ENCODE assay signal across 27 mouse cellular contexts in genomic region chr1:23955539-23955938, GRCm38 (mm10).
"Had no signal": no experiment of that assay in that cellular context is flagged by ENCODE, and none has a peak within 500 bp of the region (broad histone marks: within the 10 kb centered on the region; RNA-seq: fewer than 3 reads in every experiment).

No protein-coding gene starts in this region.

- H3K4me3 ChIP-seq: gastrocnemius, adult 2 months; heart, embryonic 13.5 days; heart, embryonic 15.5 days; hindbrain, embryonic 13.5 days; hindbrain, embryonic 15.5 days; kidney, embryonic 15.5 days; limb, embryonic 12.5 days; liver, embryonic 13.5 days had no signal

- H3K27ac ChIP-seq: gastrocnemius, adult 2 months; heart, embryonic 13.5 days; heart, embryonic 15.5 days; hindbrain, embryonic 13.5 days; hindbrain, embryonic 15.5 days; hindbrain, postnatal 0 days; kidney, embryonic 15.5 days; kidney, postnatal 0 days; limb, embryonic 12.5 days; liver, embryonic 13.5 days had no signal

- DNase-seq: gastrocnemius, adult 2 months; gastrocnemius, postnatal 10 days; gastrocnemius, postnatal 25 days; heart, adult 18-20 months; heart, postnatal 14 days; heart, postnatal 36 days; kidney, adult 11 months; kidney, adult 2 months; kidney, adult 9 months; kidney, postnatal 14 days; kidney, postnatal 36 days; layer of hippocampus, adult 9-11 months; layer of hippocampus, postnatal 36 days; left cerebral cortex, postnatal 4 days; liver; liver, embryonic 13.5 days had no signal

- H3K9me3 ChIP-seq: heart, embryonic 13.5 days; heart, embryonic 15.5 days; hindbrain, embryonic 13.5 days; hindbrain, embryonic 15.5 days; kidney, embryonic 15.5 days; limb, embryonic 12.5 days; liver, embryonic 13.5 days had no signal

- H3K4me2 ChIP-seq: heart, embryonic 11.5 days; heart, embryonic 13.5 days; heart, embryonic 15.5 days; hindbrain, embryonic 13.5 days; hindbrain, embryonic 15.5 days; kidney, embryonic 15.5 days; limb, embryonic 12.5 days; liver, embryonic 11.5 days; liver, embryonic 13.5 days had no signal

- H3K27me3 ChIP-seq: heart, embryonic 13.5 days; heart, embryonic 15.5 days; hindbrain, embryonic 13.5 days; hindbrain, embryonic 15.5 days; kidney, embryonic 15.5 days; limb, embryonic 12.5 days; liver, embryonic 13.5 days had no signal

- H3K9ac ChIP-seq: heart, embryonic 13.5 days; heart, embryonic 15.5 days; hindbrain, embryonic 13.5 days; hindbrain, embryonic 15.5 days; kidney, embryonic 15.5 days; limb, embryonic 12.5 days; liver, embryonic 13.5 days had no signal

- ATAC-seq: hindbrain, postnatal 0 days; intestine, embryonic 16.5 days had no signal

- H3K4me1 ChIP-seq: heart, embryonic 13.5 days; heart, embryonic 15.5 days; hindbrain, embryonic 15.5 days had no signal

- H3K36me3 ChIP-seq: heart, embryonic 13.5 days; heart, embryonic 15.5 days; hindbrain, embryonic 13.5 days; hindbrain, embryonic 15.5 days; kidney, embryonic 15.5 days; limb, embryonic 12.5 days; liver, embryonic 13.5 days had no signal
